Mouse (Mus musculus): ENCODE results near the gene Kif18a.

Kif18a gene

DNA sequence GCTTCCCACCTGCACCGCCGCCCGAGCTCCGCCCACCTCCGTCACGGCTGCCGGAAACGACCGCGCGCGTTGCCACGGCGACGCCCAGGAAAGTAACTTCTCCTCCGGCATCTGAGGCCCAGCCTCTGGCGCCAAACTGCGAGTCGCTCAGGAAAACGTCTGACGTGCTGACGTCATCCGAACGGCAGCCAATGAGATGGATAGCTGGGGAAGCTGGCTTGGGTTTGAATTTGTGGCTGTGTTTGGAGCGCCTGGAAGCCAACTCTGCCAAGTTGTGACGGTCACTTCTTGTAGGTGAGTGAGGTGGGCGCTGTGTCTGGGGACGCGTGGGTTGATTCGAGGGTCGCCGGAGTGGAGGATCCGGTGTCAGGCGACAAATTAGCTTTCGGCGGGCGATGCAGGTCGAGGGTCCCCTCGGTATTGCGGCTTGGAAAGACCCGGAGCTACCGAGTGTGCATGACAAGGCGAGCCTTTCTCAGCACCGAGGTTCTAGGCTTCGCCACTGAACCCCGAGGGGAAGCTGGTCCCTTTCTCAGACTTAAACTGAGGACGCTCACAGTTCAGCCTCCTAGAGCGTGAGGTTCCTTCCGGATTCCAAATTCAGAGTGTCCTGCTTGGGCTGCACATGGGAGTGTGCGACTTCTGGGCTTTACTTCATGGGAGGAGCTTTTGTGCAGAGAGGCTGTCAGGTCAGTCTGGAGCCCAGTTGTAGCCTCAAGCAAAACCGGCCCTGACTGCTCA is at the start of gene Kif18a, which contains the start of gene Mettl15:
Gene Kif18a (plus strand): TSS at position 139 of the 741 bp plus-strand sequence.
Gene Mettl15 (minus strand): TSS at position 149 of the 741 bp plus-strand sequence.
- CTCF ChIA-PET: interaction anchor here in 3 of 4 experiments (0.6 to 1.3 kb wide), 5 partner anchors 393 to 1451 kb away, joined by 3 read pairs; no protein-coding TSS in a partner anchor
- POLR2A ChIA-PET: interaction anchor here (0.5 to 2.5 kb wide), 55 partner anchors 10 to 661 kb away, joined by 3 to 46 read pairs (median 5); partner anchors contain the start of genes Bdnf (in 2 of the 4), Lgr4 (in 1 of the 4) and Lin7c (in 1 of the 4)

DNA sequence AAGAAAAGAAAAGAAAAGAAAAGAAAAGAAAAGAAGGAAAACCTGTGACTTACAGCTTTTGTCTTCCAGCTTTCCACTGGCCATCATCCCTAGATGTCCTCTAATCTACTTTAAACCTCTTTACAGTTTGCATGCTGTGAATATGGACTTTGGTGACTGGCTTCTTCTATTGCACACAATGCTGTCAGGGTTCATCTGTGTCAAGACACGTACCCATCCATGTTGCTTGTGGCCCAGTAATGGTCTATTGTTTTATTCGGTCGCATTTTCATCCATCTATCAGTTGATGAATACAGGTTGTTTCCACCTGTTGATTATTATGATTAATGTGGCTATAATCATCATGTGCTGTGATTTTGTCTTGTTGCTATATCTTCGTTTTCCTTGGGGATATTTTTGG is 46.7 kb upstream of the Kif18a start:
- CTCF ChIA-PET: no interaction called here
- POLR2A ChIA-PET: no interaction called here

DNA sequence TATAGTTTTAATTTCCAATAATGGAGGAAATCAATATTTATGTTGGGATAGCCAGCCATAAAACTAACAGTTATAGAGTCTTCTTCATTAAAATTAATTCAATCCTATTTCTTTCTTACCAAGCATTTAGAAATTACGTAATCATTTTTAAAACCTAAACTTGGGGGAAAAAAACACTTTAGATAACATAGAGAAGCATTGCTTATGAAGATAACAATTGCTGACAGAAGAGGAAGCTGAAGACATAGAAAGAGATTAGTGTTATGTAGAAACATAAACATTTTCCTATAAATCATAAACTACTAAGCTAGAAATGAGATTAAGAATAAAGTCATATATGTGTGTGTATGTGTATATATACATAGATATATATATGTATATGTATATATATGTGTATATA is 44.8 kb upstream of the Kif18a start:
- ChIA-PET CTCF (no interaction called here), POLR2A (interaction anchor here in 1 of 4 experiments (0.7 kb wide), 1 partner anchor 33 kb away, joined by 3 read pairs; no protein-coding TSS in a partner anchor)

DNA sequence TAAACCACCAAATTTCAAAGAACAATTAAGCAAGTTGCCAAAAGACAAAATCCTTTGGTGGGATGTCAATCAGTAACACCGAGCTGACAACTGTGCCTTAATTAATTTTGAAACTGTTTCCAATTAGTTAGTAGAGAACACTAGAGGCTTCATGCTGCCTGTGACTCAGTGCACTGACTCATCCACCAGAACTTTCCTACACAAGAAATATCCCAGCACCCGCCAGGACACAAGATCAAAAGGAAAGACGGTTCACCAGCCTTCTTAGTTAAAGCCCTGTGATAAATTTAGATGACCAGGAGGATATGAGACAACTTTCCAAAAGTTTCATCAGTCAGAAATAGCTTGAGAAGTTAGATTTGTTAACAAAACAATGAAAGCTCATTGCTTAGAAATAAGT is 38.6 kb upstream of the Kif18a start:
- POLR2A ChIA-PET: interaction anchor here in 2 of 4 experiments (0.9 to 2.3 kb wide), 2 partner anchors 39 kb away, joined by 3 to 7 read pairs; partner anchors contain the start of genes Kif18a (in 1 of the 2) and Mettl15 (in 1 of the 2)
- CTCF ChIA-PET: no interaction called here

DNA sequence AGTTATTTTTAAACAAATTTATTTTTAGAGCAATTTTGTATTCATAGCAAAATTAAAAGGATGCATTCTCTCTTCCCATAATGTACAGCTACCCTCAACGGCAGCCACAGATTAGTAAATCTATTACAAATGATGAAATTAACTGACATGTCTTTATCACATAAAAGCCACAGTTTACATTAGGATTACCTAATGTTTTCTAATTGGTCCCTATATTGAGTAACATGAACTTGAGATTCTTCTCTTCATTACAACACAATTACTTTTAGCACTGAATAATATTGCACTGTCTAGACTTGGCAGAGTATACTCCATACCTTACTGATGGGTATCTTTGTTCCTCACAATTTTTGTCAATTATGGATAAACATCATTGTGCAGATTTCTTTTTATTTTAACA is 17.8 kb upstream of the Kif18a start:
- POLR2A ChIA-PET: no interaction called here
- CTCF ChIA-PET: no interaction called here

DNA sequence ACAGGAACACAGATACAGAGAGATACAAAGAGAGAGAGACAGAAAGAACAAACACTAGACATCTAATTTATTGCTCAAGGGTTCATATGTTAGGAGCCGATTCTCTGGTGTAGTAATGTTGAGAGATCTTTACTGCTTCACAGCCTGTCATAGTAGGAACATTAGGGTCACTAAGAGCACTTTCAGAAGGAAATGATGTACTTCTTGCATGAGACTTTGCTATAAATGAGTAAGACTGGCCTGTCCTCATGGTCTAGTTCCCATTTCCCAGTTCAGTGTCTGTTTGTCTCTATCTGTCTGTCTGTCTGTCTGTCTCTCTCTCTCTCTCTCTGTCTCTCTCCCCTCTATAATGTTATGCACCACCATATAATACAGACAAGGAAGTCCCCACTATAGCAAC is 7.4 kb upstream of the Kif18a start:
- ChIA-PET POLR2A (no interaction called here), CTCF (interaction anchor here in 1 of 4 experiments (0.7 kb wide), 1 partner anchor 237 kb away, joined by 3 read pairs; no protein-coding TSS in a partner anchor)

DNA sequence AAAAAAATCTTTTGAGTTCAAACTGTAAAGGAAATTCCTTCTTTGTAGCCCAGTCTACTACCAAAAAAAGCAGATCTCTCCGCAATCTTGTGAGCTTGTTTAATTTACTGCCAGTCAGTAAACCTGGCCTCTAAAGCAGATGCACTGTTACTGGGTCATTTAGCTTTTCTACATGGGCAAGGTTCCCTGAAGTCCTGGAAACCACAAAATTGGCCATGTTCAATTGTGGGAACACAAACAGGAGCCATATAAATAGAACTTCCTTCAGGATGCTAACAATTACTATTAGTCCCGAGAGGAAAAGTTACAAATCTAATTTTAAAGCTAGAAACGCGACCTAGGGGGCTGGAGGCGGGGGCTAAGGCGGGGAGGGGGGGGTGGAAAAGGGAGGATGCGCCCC is 2.9 kb upstream of the Kif18a start:
- CTCF ChIA-PET: no interaction called here
- POLR2A ChIA-PET: interaction anchor here (0.6 to 1.4 kb wide), 6 partner anchors 12 to 31 kb away, joined by 3 to 7 read pairs (median 3); no protein-coding TSS in a partner anchor

DNA sequence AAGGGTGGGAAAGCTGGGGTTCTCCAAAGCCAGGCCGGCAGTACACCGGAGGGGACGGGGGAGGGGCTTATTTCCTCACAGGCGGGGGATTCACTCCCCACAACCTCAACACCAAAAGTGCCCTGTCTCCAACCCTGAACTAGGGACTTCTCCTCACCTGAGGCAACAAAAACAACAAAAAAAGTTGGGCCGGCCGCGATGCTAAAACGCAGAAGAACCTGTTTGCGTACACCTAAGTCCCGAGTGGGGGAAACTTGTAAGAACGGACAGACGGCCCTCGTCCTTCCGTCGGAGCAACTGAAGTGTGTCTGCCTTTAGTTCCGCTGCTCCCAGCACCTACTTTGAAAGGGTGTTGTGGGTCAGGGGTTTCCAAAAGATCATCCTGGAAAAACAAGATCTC is 2.5 kb upstream of the Kif18a start:
- POLR2A ChIA-PET: interaction anchor here (0.6 to 1.4 kb wide), 6 partner anchors 12 to 32 kb away, joined by 3 to 7 read pairs (median 3); no protein-coding TSS in a partner anchor
- CTCF ChIA-PET: no interaction called here

DNA sequence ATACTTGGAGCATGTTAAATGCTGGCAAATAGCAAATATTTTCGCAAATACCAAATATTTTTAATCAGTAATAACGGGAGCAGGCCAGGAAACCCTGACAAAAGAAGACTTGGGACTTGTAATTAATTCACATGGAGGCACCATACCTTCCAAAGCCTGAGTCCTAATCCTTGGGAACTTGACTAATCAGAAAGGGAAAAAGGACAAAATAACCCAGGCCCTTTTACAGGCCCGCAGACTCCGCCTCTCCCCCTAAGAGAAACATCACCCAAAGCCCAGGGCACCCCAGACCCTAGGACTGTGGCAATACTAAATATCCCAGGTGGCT is 302 bp upstream of the Kif18a start:
- POLR2A ChIA-PET: interaction anchor here (0.5 to 2.5 kb wide), 36 partner anchors 11 to 662 kb away, joined by 3 to 46 read pairs (median 5); partner anchors contain the start of genes Bdnf (in 2 of the 4) and Lgr4 (in 1 of the 4)
- CTCF ChIA-PET: interaction anchor here in 1 of 4 experiments (0.6 kb wide), 1 partner anchor 621 kb away, joined by 3 read pairs; no protein-coding TSS in a partner anchor

DNA sequence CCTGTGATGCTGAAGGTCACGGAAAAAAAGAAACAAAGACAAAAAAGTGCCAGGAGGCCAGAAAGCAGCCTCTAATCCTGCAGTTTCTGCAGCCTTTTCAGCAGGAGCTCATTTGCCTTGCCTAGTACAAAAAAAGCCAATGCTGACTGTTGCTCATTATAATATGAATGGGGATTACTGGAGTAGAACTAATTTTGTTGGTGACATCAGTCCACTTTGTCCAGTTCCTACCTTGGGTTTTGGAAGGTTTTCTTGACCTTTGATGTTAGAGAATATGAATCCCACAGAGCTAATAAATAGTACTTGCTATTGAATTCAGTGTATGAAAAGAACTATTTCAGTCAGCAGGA is 778 bp downstream of the Kif18a start:
- POLR2A ChIA-PET: interaction anchor here (0.6 to 2.5 kb wide), 47 partner anchors 10 to 661 kb away, joined by 3 to 46 read pairs (median 5); partner anchors contain the start of genes Bdnf (in 2 of the 4), Lgr4 (in 1 of the 4) and Lin7c (in 1 of the 4)

DNA sequence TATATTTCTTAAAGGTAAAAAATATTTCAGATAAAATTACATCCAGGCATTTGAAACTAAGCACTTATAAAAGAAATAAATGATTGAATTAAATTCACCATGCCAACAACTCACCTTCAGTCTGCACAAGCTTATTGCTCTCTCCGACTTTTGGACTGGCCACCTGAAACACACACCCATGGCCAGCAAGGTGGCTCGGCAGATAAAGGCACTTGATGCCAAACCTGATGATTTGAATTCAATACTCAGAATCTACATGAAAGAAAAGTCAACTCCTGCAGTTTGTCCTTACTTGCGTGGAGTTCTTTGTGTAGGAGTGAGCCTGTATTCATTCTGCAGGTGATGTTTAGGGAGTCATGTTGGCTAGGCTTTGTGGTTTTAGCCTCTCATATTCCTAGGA is 3.6 kb downstream of the Kif18a start:
- POLR2A ChIA-PET: no interaction called here

More for the DNA sequence above, 778 bp downstream of the Kif18a start:
- CTCF ChIA-PET: interaction anchor here in 2 of 4 experiments (0.7 to 1.3 kb wide), 3 partner anchors 413 to 1452 kb away, joined by 3 read pairs; no protein-coding TSS in a partner anchor

DNA sequence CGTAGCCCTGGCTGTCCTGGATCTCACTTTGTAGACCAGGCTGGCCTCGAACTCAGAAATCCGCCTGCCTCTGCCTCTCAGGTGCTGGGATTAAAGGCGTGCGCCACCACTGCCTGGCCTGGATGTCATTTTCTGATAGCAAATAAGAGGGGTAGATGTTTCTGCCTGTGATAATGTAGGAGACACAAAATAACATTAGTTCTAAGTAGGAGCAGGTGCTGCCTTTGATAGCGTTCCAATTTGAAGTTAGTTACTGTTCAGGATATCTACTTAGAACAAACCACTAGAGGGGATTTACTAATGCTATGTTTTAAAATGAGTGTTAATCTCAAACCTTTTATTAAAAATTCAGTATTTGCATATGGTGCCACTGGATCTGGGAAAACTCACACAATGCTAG is 8.8 kb downstream of the Kif18a start:
- ChIA-PET POLR2A (no interaction called here), CTCF (no interaction called here)

More for the DNA sequence above, 3.6 kb downstream of the Kif18a start:
- CTCF ChIA-PET: no interaction called here

DNA sequence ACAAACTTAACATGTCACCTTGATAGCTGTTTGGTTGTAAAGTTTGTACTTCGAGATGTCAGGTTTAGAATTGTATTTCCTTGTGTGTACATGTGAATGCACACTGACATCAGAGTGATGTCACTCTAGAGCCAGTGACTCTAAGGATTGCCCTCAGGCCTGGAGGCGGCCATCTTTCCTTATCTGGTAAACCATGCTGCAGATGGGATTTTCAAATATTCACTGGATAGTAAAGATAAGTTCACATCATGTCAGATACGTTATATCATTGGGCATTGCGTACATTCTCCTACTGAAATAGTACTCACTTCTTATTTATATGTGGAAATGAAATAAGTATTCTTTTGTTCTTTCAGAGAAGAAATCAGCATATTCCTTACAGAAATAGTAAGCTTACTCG is 15.7 kb downstream of the Kif18a start:
- ChIA-PET POLR2A (interaction anchor here in 2 of 4 experiments (1.1 to 2.0 kb wide), 2 partner anchors 15 kb away, joined by 3 to 11 read pairs; partner anchors contain the start of genes Kif18a (in 1 of the 2) and Mettl15 (in 1 of the 2)), CTCF (no interaction called here)

DNA sequence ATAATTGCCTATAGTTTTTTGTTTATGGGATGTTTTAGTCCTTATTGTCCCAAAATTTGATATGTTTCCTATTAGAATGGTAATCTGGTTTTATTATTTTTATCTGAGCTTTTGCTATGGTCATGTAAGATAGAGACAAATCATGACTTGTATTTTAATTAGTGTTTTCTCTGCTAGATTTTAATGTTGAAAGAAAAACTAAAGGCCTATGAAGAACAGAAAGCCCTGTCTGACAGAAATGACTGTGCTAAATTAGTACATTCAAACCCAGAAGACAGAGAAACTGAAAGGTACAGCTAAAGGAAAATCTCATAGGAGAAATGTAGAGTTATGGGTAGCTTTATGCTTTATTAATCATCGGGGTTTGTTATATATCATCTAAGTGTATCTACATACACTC is 17.6 kb downstream of the Kif18a start:
- ChIA-PET POLR2A (interaction anchor here in 1 of 4 experiments (0.9 kb wide), 1 partner anchor 17 kb away, joined by 3 read pairs; no protein-coding TSS in a partner anchor), CTCF (no interaction called here)

DNA sequence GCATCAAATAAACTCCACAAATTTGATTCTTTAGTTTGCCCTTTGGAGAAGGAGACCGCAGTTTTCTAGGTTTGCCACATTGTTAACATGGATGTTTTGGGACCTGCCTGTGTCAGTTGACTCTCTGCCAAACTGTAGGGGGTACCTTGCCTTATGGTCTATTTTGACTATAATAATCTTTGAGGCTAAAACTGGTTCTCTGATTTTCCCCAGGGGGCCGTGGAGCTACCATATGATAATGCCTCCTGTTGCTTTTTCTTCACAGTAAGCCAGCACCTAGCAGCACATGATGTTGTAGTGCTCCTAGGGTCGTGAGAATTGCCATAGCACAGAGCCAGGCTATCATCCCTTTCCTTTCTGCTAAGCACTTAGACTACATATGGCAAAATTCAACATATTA is 21.7 kb downstream of the Kif18a start:
- ChIA-PET POLR2A (interaction anchor here in 1 of 4 experiments (1.3 to 1.7 kb wide), 2 partner anchors 19 to 21 kb away, joined by 3 to 6 read pairs; partner anchors contain the start of genes Kif18a and Mettl15), CTCF (no interaction called here)

DNA sequence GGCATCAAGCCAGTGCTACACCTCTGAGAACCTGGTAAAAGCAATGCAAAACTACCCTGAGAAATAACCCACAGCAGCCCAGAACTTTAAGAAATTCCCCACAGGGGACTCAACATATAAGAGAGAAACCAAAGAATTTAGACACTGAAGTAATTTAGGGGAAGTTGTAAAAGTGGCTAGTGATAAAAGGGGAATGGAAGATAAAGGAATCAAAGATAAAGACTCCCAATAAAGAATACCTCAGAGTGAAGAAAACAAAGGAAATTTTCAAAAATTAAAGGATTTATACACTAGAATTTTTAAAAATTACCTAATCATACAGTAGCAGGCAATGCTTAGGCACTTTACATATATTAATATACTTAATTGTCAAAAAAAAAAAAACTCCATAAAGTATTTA is 23.1 kb downstream of the Kif18a start:
- ChIA-PET CTCF (no interaction called here), POLR2A (interaction anchor here in 1 of 4 experiments (2.5 kb wide), 1 partner anchor 23 kb away, joined by 9 read pairs; the partner anchor contains the start of genes Kif18a and Mettl15)

DNA sequence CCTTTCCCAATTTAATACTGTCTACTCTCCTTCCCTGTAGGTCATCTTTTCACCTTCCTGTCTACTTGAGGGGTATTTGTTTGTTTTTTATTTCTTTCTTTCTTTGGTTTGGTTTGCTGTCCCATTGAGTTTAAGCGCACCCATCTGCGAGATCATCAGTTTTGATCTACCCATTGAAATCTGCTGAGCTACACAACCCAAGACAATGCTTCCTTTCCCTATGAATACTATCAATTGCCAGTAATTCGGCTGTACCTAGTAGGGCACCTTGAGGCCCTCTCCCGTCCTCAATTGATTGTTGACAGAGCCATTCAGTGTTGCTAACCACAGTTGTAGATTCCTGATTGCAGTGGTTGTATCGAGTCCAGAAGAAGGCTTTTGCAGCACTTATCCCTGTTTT is 30.8 kb downstream of the Kif18a start:
- CTCF ChIA-PET: no interaction called here
- POLR2A ChIA-PET: interaction anchor here in 3 of 4 experiments (0.7 to 8.1 kb wide), 10 partner anchors 12 to 382 kb away, joined by 3 to 46 read pairs (median 6); partner anchors contain the start of genes Kif18a (in 3 of the 3) and Mettl15 (in 3 of the 3)

DNA sequence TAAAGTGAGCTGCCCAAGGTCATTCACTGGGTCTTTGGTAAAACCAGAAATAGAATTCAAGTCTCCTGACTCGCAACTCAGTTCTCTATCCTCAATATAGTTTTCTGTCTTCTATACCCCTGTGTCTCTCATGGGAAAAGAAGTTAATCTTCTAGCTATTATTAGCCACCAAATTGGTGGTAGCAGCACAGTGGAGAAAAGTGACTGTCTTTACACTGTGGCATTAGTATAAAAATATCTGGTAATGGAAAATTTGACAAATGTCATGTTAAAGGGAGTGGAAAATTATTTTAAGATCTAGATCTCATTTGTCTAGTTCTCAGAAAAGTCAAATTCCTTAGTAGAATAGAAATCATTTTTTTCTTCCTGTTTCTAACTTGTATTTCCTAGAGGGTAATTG is 51.3 kb downstream of the Kif18a start:
- POLR2A ChIA-PET: interaction anchor here in 1 of 4 experiments (1.4 kb wide), 1 partner anchor 23 kb away, joined by 4 read pairs; no protein-coding TSS in a partner anchor
- CTCF ChIA-PET: no interaction called here

DNA sequence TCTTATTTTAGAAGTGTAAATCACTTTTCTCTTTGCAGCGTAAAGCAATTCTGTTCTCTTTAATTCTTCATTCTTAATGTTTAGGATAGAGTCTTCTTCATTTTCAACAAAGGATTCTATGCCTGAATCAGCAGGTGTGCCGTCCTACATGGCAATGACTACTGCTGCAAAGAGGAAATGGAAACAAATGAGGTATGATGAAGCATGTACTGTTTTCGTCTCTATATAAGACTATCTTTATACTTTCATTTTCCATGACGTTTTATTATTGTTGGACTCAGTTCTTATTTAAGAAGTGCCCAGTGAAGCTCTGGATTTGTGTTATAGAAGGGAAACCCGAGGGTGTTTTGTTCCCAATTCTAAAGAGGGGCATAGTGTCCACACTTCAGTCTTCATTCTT is 53.7 kb downstream of the Kif18a start:
- ChIA-PET CTCF (no interaction called here), POLR2A (no interaction called here)

DNA sequence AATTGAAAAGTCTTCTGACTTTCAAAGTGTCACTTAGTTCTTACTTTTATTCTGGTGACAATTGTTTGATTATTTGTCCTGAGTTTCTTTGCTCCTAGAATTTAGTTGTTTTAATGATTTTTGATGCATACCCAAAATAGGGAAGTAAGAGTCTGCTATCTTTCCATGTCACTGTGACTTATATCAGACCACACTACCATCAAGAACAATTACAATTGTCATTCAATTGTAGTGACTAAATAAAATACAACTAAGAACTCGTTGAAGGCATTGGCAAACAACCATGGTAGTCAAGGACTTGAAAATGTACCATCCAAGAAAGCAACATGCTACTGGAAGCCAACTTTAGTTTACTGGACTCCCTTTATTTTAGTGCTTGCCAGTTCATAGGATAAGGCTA is 55.2 kb downstream of the Kif18a start:
- POLR2A ChIA-PET: no interaction called here
- CTCF ChIA-PET: no interaction called here
